Mouse (Mus musculus) ovary, adult 18-20 months (tissue): ENCODE measurements around the gene Maml3.

ENCODE experiments used
- DNase-seq: peaks from one replicate; pipeline ENCODE4 v3.0.0; 2022; ENCODE audit warnings: low spot score, mixed read lengths

Gene Maml3

DNA sequence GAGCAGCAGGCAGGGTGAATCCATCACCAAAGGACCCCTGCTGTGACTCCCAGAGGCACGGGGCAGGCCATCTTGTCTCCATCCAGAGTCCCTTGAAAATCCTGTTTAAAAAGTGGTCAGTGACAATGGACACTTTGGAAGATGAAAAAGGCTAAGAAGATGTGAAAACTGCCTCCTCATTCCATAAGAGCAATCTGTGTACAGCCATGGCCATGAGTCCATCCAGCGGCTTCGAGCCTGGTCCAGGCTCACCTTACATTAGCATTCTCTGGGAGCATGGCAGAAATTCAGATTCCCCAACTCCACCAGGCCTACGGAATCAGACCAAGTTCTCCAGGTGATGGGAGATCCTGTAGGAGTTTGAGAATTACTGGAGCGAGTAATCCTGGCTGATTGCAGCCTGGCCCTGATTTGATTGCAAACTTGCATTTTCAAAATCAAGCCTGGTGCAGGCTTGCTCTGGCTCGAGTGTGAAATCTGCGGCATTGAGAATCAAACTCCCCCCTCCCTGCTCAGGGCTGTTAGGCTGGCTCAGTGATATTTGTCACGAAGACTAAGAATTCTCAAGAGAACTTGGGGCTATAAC, 402.1 kb downstream of the Maml3 start:
- no peak for DNase-seq

DNA sequence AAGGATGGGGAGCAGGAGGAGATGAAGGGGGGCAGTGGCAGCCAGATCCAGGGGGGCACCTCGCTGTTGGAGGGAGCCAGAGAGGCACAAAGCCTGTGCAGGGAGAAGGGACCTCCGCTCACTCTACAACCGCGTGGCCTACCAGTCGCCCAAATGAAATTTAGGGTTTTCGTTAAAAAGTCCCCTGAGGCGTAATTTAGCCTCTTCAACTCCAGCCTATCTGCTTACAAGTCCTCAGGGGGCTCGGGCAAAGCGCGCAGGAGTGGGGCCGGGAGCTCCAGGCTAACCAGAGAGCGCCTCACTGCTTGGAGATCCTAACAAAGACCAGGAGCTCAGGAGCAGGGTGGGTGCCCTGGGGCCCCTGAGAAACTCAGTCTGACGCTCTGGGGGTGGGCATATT, 402.9 kb downstream of the Maml3 start:
- no peak for DNase-seq

DNA sequence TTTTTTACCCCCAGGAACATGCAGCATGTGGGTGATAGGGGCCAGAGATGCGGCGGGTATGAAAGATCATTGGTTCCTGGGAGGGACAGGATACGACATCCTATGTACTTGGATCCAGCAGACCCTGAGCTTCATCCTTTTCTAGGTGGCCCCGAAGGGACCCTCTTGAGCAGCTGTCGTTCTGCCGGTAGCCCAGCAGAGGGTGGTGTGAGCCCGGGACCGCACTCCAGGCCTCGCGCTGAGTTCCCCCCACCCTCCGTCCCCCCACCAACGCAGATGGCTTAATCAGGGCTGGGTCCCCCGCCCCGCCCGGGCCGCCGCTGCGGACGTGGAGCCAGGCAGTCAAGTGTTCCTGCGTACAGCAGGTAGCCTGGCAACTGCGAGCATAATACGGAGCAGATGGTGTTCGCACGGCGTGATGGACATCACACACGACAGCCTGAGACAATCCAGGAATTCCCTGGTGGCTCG, 403.6 kb downstream of the Maml3 start:
- DNase-seq, result peak; percentile 26

DNA sequence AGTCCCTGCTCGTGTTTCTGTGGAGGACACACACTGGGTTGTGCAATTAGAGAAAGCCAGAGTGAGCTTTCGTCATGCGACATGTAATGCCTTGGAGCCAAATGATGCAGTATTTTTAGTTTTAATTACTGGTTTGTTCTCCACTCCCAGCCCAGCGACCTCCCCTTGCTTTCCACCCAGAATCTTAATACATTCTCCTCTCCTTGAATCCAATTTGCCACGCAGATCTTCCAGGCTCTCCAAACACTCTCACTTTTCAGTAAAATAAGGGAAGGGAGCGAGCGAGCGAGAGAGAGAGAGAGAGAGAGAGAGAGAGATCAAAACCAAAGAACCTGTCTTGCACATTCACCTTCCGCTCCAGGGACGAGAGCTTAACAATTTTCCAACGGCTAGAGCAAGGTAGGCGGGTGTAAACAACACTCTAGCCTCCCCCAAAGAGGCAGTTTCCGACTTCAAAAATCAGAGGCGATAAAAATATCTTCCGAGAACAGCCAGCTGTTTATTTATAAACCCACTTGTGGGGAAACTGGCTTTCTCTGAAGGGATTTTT, 404.1 kb downstream of the Maml3 start:
- DNase-seq, result no peak

DNA sequence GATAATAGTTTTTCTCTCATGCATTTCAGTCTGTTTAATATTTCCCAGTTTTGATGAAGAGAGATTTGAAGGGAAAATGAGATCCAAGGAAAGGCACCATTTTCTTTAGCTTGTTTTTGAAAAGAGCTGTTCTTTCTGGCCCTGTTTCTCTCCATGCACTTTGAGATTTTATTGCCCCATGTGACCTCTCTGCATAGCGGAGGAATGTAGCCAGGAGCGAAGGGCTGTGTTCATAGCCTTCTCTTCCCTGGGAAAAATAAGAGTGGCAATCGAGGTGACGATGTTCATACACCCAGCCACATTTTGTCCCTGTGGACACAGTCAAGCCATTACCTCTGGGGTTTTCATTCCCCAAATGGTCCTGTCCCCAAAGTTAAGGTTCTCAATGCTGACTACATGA, 404.8 kb downstream of the Maml3 start:
- DNase-seq, result no peak

DNA sequence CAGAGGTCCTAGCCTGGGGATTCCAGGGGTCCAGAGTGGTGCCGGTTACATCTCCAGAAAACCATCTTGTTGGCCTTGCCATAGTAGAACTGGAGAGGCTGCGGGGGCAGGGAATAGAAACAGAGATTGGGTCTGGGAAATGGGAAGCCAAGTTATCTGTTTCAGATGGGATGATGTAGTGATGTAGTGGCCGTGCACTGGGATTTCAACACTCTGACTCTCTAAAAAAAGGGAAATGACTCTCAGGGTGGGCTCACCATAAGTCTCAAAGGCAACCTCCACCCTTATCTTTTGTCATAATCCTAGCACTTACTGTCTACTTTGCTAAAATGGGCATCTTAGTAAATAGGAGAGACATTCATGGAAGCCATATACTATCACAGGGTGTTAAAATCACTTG, 406.9 kb downstream of the Maml3 start:
- no peak for DNase-seq

DNA sequence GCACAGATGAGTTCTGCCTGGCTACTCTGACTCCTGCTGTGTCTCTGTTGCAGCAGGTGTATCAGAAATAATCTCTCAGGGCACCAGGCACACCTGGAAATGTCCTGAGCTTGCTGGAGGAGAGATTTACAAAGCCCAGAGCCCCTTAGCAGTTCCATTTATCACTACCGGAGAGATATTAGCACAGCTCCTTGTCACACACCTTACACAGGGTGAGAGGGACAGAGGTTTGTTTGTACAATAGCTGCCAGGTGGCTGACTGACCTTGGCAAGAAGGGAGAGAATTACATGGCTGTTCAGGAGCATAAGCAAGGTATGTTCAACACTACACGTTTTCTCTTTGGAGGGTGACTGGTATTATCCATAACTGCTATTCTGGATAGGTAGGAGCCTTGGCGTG, 409.2 kb downstream of the Maml3 start:
- no peak for DNase-seq

DNA sequence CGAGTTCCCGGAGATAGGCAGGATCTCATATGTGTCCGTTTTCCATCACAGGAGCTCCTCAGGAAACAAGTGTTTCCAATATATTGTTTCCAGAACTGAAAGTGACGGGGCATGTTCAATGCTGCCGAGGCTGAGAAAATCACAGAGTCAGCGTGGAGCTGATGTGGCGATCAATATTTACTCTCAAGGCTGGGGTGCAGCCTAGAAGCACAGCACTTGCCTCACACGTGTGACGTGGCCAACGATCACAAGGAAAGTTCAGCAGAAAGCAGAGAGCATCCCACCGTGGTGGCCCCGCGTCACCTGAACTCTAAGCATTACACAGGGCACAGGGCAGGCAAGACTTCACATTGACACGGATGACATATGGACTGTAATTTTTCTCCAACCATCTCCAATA, 410.3 kb downstream of the Maml3 start:
- no peak for DNase-seq

DNA sequence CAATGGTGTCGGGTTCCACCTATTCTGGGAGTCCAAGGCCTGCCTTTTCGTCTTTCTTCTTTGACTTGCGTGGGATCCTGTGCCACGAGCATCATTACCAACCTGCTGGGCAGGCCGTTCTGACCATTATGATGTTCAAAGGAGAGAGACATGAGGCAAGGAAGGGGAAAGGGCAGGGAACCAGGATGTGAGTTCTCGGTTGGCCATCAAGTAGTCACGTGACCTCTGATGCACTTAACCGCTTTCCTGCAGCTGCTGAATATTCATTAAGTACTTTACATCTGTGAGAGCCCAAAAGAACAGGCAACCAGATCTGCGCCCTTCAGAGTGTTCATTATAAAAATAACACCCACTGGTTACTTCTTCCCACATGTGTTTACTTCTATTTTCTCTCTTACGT, 411.7 kb downstream of the Maml3 start:
- DNase-seq, result no peak

DNA sequence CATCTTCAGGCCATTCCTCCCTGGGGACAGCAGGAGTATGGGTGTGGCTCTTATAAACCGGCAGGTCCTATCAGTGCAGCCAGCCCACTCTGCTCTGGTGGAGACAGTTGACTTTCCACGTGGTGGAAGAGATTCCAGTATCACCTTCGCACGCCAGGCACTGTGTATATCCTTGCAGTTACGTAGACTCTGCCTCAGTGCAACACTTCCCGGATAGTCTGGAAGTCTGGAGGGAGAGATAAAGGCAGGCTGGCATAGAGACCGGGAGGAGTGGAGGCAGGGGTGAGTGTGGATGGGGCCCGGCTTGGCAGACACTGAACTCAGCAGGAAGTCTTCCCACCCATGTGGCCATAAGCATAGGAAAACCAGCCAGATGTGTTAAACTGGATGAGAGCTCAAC, 416.2 kb downstream of the Maml3 start:
- DNase-seq, result no peak

DNA sequence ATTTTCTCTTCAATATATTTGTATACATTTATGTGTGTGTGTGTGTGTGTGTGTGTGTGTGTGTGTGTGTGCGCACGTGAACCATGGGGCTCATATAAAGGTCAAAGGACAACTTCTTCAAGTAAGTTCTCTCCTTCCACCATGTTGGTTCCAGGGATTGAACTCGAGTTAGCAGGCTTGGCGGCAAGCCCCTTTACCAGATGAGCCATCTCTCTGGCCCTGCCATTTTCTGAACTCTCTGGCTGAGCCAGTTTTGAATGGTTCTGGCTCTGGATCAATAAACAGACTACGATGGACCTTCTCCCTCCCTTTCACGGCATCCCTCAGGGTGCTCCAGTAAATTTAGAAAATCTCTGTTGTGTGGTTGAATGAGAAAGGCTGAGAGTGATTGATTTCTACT, 418.1 kb downstream of the Maml3 start:
- DNase-seq, result no peak

DNA sequence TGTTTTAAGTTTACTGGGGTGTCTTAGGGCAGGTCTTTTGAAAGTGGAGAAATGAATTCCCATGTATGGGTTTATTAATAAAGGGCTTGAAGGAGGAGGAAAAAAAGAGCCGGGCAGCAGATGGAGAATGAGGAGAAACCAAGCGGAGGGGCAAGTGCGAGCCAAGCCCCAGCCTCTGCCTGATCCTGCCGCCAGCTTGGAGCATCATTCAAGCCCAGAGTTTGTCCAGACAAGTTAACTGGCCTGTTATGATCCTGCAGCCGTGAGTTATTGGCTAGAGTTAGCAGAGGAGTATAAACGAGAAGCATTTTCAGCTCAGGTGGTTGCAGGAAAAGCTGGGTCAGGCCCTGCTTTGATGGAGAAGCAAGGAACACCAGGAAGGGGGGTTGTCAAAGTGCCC, 418.6 kb downstream of the Maml3 start:
- DNase-seq, result no peak

DNA sequence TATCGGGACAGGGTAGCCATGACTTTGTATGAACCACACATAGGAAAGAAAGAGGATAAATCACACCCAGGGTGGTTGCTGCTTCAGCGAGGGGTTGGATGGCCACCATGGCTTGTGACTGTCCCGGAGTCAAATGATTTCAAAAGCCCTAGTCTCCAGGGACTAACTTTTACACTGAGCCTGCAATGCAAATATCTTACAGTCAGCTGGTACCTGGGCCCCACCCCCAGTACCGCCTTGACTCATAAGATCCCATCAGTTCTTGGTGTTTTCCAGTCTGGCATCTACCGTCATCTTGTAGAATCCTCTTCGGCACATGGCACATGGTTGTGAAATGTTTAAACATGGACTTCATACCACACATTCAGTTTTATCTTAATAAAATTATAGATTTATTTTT, 419.3 kb downstream of the Maml3 start:
- no peak for DNase-seq

DNA sequence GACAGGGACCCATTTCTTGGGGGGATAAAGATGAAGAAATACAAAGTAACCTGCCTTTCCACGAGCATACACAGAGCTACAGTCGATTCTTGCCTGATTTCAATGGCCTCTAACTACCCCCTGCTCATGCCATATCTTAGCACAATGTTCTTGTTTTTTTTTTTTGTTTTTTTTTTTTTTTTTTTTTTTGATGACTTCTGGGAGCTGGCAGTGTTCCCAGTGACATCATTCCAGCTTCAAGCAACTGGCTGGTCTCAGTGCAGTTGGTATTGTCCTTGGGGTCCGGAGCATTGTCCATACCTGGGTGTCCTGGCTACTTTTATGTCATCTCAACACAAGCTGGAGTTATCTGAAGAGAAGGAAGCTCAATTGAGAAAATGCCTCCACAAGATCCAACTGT, 429.9 kb downstream of the Maml3 start:
- DNase-seq, result no peak

DNA sequence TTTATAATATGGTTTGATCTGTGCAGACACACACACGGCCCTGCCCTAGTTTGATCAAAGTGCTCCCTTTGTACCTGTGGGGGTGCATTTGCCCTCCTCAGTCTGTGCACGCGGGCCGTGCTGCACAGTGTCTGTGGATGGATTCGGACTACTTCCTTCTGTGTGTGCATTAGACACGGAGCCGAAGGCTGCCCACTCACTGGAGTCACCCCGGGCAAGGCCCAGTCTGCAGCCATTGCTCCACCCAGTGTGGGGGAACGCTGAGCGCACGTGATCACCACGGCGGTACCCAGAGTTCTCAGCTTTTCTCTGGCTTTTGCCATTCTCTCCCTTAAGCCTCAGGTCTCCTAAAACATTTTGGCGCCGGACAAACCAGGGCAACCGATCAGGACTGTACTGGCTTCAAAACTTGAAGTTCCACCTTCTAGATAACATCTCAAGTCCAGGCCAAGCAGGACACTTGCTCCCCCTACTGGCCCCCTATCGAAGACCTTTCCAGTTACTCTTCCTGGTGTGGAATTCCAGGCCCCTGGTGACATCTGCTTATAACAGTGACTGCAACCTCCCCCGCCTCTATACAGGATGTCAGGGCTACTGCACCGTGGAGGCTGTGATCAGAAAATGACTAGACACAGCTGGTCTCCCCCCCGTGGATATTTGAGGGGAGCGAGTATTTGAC, 431.3 kb downstream of the Maml3 start:
- peak; percentile 35 for DNase-seq

DNA sequence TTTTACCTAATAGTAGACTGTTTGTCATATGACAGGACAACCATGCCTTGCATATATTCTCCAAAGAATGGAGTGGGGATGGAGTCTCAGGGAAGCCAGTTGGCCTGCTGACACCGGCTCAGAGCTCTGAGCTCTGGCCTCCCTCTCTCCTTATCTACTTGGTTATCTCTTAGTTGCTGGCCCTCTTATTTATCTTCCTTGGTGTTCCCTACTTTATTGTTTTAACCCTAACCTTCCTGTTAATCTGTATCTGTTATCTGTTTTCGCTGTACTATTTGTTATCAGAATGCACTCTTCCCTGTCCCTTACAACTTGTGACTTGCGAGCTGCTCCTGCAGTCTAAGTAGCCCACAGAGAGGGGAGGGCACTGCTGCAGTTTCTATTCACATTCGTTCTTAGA, 432.2 kb downstream of the Maml3 start:
- no peak for DNase-seq

DNA sequence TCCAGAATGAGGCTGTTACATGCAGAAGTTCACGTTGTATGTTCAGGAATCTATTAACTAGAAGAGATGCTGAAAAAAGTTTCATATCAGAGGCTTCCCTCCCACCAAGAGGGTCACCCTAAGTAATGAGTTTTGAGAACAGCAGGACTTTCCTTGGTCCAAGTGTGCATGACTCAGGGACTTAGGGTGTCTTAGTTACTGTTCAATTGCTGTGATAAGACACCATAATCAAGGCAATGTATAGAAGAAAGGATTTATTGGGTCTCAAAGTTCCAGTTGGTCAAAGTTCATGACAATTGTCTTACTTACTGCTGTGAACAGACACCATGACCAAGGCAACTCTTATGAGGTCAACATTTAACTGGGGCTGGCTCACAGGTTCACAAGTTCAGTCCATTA, 433.8 kb downstream of the Maml3 start:
- DNase-seq, result no peak

DNA sequence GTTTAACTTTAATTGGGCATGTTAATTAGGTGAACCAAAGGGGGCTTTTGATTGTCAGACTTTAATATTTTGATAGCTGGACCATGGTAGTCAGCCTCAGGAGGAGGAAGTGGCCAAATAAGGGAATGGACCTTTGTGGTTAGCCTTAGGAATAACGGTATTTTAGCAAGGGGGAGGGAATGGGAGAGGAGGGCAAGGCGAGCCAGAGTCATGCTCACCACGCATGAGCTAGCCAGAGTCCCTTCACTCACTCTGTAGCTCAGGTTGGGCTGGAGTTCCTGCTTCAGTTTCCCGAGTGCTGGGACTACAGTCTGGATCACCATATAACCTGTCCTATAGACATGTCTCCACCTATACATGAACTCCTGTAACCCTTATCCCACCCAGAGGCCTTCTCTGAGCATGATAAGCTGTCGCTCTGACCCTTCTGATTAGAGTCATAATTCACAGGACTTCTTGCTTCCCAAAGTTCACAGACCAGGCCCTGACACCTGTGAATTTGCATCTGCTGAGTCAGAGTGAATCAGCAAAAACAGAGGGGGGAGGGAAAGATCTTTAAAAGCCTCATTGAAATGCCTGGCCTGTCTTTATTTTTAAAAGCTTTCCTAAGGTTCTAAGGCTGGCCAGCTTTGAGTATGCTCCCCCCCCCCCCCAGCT, 434.3 kb downstream of the Maml3 start:
- DNase-seq, result no peak

DNA sequence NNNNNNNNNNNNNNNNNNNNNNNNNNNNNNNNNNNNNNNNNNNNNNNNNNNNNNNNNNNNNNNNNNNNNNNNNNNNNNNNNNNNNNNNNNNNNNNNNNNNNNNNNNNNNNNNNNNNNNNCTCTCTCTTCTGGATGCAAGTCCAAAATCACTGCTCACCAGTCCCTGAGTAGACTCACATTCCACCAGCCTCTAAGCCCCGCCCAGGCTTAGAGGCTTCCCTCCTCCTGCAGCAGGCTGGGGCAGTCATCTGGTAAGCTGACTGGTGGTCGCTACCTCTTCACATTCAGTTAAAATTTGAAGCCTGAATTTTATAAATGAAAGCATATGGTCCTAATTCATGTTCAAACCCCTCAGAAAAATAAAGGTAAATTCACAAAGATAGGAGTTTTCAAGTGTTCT, 436.3 kb downstream of the Maml3 start:
- no peak for DNase-seq

DNA sequence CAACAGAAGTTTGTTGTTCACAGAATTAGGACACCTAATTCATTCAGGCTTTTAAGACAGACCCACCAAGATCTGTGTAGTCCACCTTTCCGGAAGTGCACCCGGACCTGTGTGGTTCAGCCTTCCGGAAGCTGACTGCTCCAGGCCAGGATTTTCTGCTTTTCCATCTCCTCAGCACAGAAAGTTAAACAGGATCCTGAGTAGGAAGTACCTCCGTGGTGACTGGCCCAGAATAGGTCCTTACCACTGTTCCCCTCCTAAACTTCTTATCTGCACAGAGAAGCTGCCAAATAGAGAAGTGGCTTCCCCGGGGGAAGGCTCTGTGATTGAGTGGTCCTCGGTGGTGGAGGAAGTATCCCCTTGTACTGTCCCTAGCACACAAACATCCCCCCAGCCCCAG, 442.3 kb downstream of the Maml3 start:
- DNase-seq, result no peak

DNA sequence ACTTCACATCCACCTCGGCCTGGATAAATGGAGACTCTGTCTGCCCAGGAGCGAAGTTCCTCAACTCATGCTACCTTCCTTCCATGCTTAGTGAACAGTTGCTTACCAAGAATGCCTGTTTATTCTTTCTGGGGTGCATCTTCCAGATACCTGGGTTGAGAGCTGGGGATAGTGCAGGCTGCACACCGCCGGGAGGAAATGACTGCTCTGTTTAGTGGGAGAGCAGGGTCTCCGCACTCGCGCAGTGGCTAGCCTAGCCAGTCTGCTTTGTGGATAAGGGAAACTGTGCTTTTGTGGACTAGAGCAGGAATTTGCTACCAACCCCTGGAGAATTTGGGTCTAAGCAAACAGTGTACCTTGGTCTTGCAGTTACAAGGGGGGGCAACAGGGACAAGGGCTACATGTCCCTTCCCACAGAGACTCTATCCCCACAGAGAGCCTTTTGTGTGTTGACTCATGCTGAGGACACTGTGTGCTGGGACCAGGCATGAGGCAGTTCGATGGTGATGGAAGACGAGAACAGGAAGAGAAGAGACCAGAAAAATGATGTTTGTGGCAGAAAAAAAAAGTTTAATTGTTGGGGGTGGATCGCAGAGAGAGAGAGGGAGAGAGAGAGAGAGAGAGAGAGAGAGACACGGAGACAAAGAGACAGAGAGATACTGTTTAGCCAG, 442.9 kb downstream of the Maml3 start:
- DNase-seq, result no peak

DNA sequence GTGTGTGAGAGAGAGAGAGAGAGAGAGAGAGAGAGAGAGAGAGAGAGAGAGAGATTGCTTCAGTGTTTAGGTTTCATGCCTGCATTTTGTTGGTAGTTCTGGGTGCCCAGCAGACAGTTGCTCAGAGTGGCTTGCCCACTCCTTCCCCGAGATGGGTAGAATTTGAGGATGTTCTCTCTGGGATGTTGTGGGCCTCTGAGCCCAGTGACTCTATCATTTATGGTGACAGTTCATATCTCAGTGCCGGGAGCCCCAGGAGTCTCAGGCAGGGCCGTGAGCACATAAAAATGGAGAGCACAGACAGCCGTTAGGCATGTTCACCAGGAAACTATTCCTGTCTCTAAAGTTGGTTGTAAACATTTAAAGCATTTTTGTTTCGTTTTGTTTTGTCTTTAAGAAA, 443.5 kb downstream of the Maml3 start:
- no peak for DNase-seq

DNA sequence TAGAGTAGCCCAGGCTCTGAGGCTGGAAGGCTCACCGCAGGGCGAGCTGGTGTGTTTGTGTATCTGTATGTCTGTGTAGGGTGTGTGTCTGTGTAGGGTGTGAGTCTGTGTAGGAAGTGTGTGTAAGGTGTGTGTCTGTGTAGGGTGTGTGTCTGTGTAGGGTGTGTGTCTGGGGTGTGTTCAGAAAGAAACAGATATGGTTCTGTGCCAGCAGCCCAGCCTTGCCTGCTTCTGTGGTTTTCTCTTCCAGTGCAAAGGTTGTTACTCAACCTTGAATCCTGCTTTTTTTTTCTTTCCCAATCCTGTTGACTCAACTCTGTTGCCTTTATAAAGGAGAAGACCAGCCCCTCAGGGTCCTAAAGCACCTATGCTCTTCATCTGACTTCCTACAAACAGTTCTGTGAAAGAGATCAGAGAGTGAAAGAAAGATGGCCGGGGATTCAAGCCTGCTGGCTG, 444.0 kb downstream of the Maml3 start:
- peak; percentile 37 for DNase-seq
